Mouse (Mus musculus): ENCODE data around the gene Parp4.

DNA sequence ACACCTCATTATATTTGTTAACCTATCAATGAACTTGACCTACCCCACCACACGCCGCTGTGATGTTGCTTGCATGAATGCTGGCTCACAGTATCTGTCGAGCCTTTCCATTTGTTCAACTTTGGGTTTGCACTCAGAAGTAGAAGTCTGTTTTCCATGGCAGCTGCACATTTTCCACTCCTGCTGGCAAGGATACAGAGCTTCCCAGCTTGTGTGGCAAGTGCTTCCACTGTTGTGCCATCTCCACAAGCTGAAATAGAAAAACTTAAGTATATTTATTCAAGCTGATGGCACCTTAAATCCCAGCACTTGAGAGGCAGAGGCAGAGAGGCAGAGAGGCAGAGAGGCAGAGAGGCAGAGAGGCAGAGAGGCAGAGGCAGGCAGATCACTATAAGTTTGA is 52.9 kb downstream of the Parp4 start:
- TF ChIP-seq CTCF (IDR thresholded peaks at IDR 0.05; ENCODE audit: control insufficient read depth, insufficient read depth, insufficient read length) (no peak), MYOD1 (IDR thresholded peaks at IDR 0.05; ENCODE audit: control insufficient read depth, insufficient read length, low read depth) (no peak), USF1 (IDR thresholded peaks at IDR 0.05; ENCODE audit: low read depth) (no peak), MAX (IDR thresholded peaks at IDR 0.05) (no peak), FOSL1 (IDR thresholded peaks at IDR 0.05; ENCODE audit: insufficient read depth, low read length, poor library complexity, severe bottlenecking) (no peak), MYOG (IDR thresholded peaks at IDR 0.05; ENCODE audit: control insufficient read depth, extremely low read depth, insufficient read length) (no peak), CEBPB (IDR thresholded peaks at IDR 0.05; ENCODE audit: low read depth) (no peak)
